Mouse (Mus musculus) kidney, adult 9 months (tissue): ENCODE measurements around the gene Lsm14a.
A peak's percentile ranks its signal among the peaks of the same experiment; 100 is the strongest.
"Not testable (repeated sequence)": the region's sequence is repeated elsewhere in the genome, so short reads cannot be mapped to it uniquely, and the experiment has no call there.

ENCODE experiments used
- DNase-seq: peaks from one replicate; pipeline ENCODE4 v3.0.0; 2022

Gene Lsm14a

DNA sequence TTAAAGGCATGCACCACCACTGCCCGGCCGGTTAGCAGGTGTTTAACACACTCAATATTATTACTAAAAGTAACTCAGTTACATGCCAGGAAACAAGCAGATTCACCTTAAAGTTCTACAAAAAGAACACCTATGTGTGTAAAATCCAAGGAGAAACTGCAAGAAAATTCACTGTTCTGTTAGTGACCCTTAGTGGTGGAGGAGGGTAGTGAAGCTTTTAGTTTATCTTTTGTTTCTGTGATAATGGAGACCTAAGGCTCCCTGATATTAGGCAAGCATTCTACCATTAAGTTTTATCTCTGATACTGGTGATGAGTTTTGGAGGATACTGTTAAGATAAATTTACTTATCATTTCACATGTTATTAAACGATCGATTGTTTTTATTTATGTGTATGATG is 37.5 kb downstream of the Lsm14a start:
- peak; percentile 49 for DNase-seq

DNA sequence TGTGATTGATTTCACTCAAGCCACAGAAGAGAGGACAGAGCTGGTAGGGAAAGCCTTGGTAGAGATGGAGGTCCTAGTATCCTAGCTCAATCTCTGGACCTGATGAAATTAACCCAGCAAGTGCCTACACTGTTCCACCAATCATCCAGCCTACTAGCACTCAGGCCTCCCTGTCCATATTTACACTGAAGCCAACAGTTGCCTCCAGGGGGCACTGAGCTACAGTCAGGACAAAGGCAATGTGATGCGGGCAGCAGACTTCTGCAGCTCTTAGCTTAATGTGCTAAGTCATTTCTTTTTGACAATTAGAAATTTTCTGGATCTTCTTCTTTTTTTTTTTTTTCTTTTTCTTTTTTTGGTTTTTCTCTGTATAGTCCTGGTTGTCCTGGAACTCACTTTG is 41.1 kb downstream of the Lsm14a start:
- DNase-seq, result peak; percentile 22

DNA sequence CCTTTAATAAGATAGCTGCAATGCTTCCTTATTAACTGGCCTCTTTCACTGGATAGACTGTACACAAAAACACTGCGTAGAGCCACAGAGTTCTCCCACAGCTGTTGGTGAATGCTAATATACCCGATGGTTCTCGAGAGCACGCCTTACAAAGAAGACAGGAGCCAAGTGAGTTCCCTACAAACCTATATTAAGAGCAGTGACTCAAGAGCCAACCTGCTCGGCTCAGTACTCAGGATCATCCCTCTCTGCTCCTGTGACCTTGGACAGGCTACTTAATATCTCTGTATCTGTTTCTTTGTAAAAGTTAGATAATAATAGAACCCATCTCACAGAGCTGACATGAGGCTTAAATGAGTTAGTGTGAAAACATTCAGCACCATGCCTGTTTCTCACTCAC is 42.9 kb downstream of the Lsm14a start:
- no peak for DNase-seq

- DNase-seq, result no peak
Measured at GRCm38 (mm10) chr7:34348011-34348410, 45.1 kb downstream of the Lsm14a start.

DNA sequence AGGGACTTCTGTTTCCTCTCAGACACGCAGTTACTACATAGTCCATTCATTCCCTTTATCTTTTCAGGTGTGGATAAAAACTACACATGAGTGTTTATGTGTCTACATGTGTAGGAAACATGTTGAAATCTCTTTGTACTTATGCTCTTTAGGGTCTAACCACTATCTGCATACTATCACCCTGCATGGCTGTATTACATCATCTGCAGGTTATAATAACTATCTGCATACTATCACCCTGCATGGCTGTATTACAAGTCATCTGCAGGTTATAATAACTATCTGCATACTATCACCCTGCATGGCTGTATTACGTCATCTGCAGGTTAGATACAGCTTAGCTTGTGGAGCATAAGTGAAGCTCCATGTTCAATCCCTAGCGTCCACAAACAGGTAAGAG is 46.1 kb downstream of the Lsm14a start:
- no peak for DNase-seq

DNA sequence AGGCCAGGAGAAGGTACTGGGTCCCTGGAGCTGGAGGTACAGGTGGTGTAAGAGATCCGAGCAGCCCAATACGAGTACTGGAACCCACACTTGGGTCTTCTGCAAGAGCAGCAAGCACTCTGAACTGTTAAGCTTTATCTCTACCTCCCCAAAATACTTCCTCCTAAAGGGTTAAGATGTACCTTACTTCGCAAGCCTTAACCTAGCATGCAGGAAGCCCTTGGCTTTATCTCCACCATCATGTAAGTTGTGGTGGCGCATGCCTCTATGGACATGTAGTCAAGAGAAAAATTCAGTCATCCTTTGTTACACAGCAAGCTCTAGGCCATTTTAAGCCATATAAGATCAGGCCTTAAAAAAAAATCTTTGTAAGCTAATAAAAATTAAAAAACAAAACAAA is 46.6 kb downstream of the Lsm14a start:
- DNase-seq, result no peak

- DNase-seq, result peak; percentile 15
Measured at GRCm38 (mm10) chr7:34342040-34342793, 50.9 kb downstream of the Lsm14a start.

GRCm38 (mm10) chr7:34340841-34341240 is 52.3 kb downstream of the Lsm14a start:
- DNase-seq, result no peak

DNA sequence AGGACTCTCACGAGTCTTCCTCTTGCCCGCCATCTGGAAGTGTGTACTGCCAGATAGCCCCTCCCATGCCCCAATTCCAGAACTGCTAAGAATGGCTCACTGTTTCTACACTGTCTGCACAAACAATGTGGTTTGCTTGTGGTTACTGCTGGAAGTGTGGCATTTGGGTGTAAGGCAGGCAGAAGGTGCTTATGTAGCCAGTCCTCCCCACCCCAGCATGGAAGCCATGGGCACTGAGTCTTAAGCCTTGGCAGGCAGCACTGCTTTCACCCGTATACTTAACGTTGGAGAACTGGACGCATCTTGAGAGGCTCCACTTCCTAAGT is 54.0 kb downstream of the Lsm14a start:
- no peak for DNase-seq

GRCm38 (mm10) chr7:34338445-34339163 is 54.5 kb downstream of the Lsm14a start:
- DNase-seq, result no peak

GRCm38 (mm10) chr7:34337268-34337667 is 55.8 kb downstream of the Lsm14a start:
- DNase-seq, result no peak

DNA sequence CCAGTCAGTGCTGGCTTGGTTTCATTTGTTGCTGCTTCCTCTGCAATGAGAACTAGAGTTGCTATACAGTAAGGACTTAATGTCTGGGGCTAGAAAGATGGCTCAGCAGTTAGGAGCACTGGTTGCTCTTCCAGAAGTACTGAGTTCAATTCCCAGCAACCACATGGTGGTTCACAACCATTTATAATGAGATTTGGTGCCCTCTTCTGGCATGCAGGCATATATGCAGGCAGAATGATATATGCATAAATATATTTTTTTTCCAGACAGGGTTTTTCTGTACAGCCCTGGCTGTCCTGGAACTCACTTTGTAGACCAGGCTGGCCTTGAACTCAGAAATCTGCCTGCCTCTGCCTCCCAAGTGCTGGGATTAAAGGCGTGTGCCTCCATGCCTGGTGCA is 56.6 kb downstream of the Lsm14a start:
- DNase-seq, result not testable (repeated sequence)

DNA sequence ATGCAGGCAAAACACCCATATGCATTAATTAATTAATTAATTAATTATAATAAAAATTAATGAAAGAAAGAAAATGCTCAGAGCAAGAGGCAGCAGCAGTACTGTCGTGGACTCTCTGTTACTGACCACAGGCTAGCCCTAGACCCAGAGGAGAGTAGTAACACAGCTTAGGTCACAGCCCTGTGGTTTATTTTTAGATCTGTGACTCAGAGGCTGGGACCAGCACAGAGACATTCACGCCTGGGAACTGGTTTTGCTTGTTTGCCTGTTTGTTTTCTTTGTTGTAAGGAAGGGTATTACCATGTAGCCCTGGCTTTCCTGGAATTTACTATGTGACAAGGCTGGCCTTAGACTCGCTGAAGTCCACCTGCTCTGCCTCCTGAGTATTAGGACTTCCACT is 65.6 kb downstream of the Lsm14a start:
- peak; percentile 37 for DNase-seq

DNA sequence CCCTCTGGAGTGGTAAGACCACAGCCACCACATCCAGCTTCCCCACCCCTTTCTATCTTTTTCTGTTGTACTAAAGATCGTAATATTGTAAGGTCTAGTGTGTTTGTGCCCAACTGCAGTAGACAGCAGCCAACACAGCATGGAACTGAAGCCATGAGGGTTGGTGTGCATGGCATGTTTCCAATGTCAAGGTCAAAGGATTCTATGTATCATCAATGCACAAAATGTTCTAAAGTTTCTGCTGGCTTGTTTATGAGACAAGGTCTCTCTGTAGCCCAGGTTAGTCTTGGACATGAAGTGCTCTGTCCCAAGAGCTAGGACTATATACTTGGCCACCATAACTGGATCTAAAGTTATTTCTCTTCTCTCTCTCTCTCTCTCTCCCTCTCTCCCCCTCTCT is 68.3 kb downstream of the Lsm14a start:
- DNase-seq, result no peak

- no peak for DNase-seq
Measured at GRCm38 (mm10) chr7:34324005-34324404, 69.1 kb downstream of the Lsm14a start.

- no peak for DNase-seq
Measured at GRCm38 (mm10) chr7:34323351-34323750, 69.8 kb downstream of the Lsm14a start.

GRCm38 (mm10) chr7:34321958-34322357 is 71.2 kb downstream of the Lsm14a start:
- DNase-seq, result no peak

- DNase-seq, result no peak
Measured at GRCm38 (mm10) chr7:34321119-34321518, 72.0 kb downstream of the Lsm14a start.

DNA sequence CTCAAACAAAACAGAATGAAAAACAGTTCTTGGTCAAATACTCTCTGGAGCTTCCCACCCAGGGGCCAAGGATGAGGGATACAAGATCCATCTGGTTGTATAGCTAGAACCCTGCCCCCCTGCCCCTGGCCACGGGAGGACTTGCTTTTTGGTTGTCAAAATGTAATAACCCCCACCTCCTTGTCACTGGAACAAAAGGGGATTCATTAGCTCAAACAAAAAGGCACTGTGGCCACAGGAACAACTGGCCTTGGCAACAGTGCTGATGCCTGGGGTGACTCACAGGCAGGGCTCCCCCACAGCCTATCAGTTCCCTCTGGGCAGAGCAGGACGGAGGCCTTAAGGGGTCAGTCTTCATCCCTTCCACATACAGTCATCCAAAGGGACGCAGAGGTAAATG is 73.2 kb downstream of the Lsm14a start:
- no peak for DNase-seq

- DNase-seq, result peak; percentile 53
Measured at GRCm38 (mm10) chr7:34319123-34319522, 74.0 kb downstream of the Lsm14a start.

GRCm38 (mm10) chr7:34317901-34318476 is 75.1 kb downstream of the Lsm14a start:
- DNase-seq, result no peak

DNA sequence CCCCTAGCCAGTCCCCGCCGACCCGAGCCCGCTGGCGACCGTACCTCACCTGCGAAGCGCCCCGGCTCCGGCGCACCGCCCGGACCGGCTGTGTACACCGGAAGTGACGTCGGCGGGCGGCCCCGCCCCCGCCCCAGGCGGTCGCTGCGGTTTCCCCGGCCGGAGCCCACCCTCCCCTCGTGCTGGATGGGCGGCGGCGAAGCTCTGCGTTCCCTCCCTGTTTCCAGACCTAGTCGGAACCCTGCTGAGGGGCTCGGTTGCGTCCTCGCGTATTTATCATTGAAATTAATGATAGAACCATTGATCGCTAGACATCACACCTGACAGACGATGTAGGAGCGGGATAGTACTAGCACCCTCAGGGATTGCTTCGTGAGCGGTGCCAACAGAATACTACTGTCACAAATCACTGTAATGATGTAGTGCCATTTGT is 79.7 kb downstream of the Lsm14a start, which contains the start of gene 4931406P16Rik:
4931406P16Rik (minus strand) TSS at position 109 of the 433 bp plus-strand sequence.
- DNase-seq, result peak; percentile 82

GRCm38 (mm10) chr7:34312786-34313442 is 80.2 kb downstream of the Lsm14a start:
- peak; percentile 71 for DNase-seq
